Mouse (Mus musculus): ENCODE measurements around the gene Frs3. TPM values are rescaled to one million over a fixed set of nuclear protein-coding genes. Genes with fewer than 3 reads are reported as not detected.

Frs3 gene
- total RNA-seq, 2 experiments from 2014 or later = 22.0 to 24.2 TPM

GRCm38 (mm10) chr17:47687409-47688343 lies 1.2 kb upstream of the Frs3 start:
- intact Hi-C loops (cut with DNase I) = loop anchor here (1.0 to 5.0 kb wide), 3 partner anchors 58 to 183 kb away; partner anchors contain the start of genes Bysl, Ccnd3, Gm20517 and Med20

DNA sequence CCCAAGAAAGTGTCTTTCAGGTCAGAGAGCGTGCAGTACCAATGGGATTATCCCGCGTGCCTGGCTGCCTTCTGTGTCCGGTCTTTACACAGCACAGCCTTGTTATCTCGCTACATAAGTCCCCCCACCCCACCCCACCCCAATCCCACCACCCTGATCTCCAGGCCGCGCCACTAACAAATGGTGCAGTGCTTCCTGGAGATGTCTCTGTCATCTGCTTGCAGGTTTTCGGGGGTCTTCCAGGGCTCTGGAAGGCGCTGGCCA lies 554 bp upstream of the Frs3 start, which contains the start of gene Tomm6:
Gene Tomm6 (minus strand): TSS at position 43 of the 264 bp plus-strand sequence.
- DNase-seq (ENCODE audit: low spot score in 2 of 2) = no peak
- intact Hi-C loops (cut with DNase I) = loop anchor here (1.0 to 5.0 kb wide), 3 partner anchors 59 to 183 kb away; partner anchors contain the start of genes Bysl, Ccnd3, Gm20517 and Med20

More at GRCm38 (mm10) chr17:47687409-47688343, 1.2 kb upstream of the Frs3 start:
- peak; percentile 96 to 98 for DNase-seq (ENCODE audit: low spot score in 2 of 2)

GRCm38 (mm10) chr17:47689894-47690293 lies 1.1 kb downstream of the Frs3 start:
- DNase-seq (ENCODE audit: low spot score in 2 of 2) = no peak
- intact Hi-C loops (cut with DNase I) = loop anchor here (2.0 to 5.0 kb wide), 4 partner anchors 78 to 412 kb away; partner anchors contain the start of genes Bysl, Ccnd3, Gm20517 and Med20

GRCm38 (mm10) chr17:47691650-47692049 lies 2.8 kb downstream of the Frs3 start:
- intact Hi-C loops (cut with DNase I) = loop anchor here (5.0 kb wide), 2 partner anchors 319 to 411 kb away; no protein-coding TSS in a partner anchor
- DNase-seq (ENCODE audit: low spot score in 2 of 2) = no peak

- intact Hi-C loops (cut with DNase I) = loop anchor here (5.0 kb wide), 2 partner anchors 322 to 408 kb away; no protein-coding TSS in a partner anchor
- DNase-seq (ENCODE audit: low spot score in 2 of 2) = no peak
Measured at GRCm38 (mm10) chr17:47693671-47694441, 5.0 kb downstream of the Frs3 start.

GRCm38 (mm10) chr17:47694442-47694502 lies 5.4 kb downstream of the Frs3 start, which contains the start of gene Gm21981:
Gene Gm21981, minus strand, starts transcription at chr17:47694455.
- intact Hi-C loops (cut with DNase I) = loop anchor here (5.0 kb wide), 2 partner anchors 322 to 408 kb away; no protein-coding TSS in a partner anchor
- no peak for DNase-seq (ENCODE audit: low spot score in 2 of 2)

- DNase-seq (ENCODE audit: low spot score in 2 of 2) = peak; percentile 96 to 97
- intact Hi-C loops (cut with DNase I) = loop anchor here (5.0 kb wide), 2 partner anchors 322 to 408 kb away; no protein-coding TSS in a partner anchor
Measured at GRCm38 (mm10) chr17:47694503-47695336, 5.9 kb downstream of the Frs3 start, which contains the start of gene Prickle4. Gene Prickle4, minus strand, starts transcription at chr17:47694736.

DNA sequence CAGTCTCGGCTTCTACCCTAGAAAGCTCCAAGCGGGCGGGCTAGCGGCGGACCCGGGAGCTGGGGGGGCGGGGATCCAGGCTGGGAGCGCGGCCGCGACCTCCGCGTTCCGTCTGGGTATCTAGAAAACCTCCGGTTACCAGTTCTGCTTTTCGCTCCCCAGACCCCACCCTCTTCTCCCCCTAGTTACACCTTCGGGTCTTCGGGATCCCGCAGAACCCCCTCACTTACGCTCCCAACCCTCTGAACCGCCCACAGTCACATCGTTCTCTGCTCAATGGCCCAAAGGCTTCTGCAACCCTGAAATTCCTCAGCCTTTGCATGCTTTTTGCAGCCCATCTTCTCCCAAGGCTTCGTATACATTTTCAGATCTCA lies 6.5 kb downstream of the Frs3 start:
- intact Hi-C loops (cut with DNase I) = no loop called here
- DNase-seq (ENCODE audit: low spot score in 2 of 2) = peak in 1 of 2 experiments; percentile 38

- no peak for DNase-seq (ENCODE audit: low spot score in 2 of 2)
- intact Hi-C loops (cut with DNase I) = no loop called here
Measured at GRCm38 (mm10) chr17:47698156-47698555, 9.3 kb downstream of the Frs3 start.

DNA sequence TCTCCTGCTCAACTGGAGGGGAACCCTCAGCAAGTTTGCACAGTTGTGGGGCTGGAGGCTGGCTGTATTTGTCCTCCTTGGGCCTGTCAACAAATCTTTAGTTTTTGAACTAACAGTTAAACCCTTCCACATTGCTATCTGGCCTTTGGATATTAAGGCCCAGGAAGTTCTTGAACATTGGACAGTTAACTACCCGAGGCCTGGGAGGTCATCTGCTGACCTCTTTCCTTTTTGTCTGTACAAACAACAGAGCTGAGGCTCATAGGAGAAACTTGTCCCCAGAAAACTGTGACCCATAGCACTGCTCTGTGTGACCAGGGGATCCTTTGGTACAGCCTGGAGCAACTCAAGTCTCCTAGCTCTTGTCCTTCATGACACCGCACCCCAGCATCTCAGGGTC lies 10.2 kb downstream of the Frs3 start:
- intact Hi-C loops (cut with DNase I) = no loop called here
- DNase-seq (ENCODE audit: low spot score in 2 of 2) = no peak

GRCm38 (mm10) chr17:47701793-47702192 lies 13.0 kb downstream of the Frs3 start:
- peak in 1 of 2 experiments; percentile 28 for DNase-seq (ENCODE audit: low spot score in 2 of 2)

DNA sequence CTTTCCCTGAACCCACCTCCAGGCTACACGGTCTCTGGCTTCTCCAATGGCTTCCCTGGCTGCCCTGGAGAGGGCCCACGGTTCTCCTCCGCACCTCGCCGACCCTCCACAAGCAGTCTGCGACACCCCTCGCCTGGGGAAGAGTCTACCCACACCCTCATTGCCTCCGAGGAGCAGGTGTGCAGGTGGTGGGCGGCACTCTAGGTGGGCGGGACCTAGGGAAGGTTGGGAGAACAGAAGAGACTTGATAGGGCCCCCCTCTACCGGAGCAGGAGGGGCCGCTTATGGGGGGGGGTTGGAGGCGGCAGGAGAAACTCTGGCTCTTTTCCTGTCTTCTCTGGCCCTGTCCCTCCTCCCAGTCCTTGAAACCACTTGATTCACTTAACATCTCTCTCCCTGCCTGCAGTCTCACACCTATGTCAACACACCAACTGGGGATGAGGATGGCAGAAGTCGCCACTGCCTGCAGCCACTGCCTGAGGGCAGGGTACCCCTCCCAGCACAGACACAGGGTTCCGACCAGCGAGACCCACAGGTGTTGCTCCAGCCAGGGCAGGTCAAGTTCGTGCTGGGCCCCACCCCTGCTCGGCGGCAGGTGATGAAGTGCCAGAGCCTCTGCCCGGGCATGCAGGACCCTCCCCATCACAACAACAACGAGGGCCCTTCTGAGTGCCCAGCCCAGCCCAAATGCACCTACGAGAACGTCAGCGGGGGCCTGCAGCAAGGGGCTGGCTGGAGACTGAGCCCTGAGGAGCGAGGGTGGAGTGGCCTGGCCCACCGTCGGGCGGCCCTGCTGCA lies 13.9 kb downstream of the Frs3 start:
- intact Hi-C loops (cut with DNase I) = no loop called here
- no peak for DNase-seq (ENCODE audit: low spot score in 2 of 2)

More at GRCm38 (mm10) chr17:47701793-47702192, 13.0 kb downstream of the Frs3 start:
- intact Hi-C loops (cut with DNase I) = no loop called here

- no peak for DNase-seq (ENCODE audit: low spot score in 2 of 2)
- intact Hi-C loops (cut with DNase I) = no loop called here
Measured at GRCm38 (mm10) chr17:47703556-47703955, 14.7 kb downstream of the Frs3 start.

- intact Hi-C loops (cut with DNase I) = no loop called here
Measured at GRCm38 (mm10) chr17:47704692-47705091, 15.9 kb downstream of the Frs3 start.

GRCm38 (mm10) chr17:47706196-47706595 lies 17.4 kb downstream of the Frs3 start:
- no peak for DNase-seq (ENCODE audit: low spot score in 2 of 2)
- intact Hi-C loops (cut with DNase I) = no loop called here

More at GRCm38 (mm10) chr17:47704692-47705091, 15.9 kb downstream of the Frs3 start:
- DNase-seq (ENCODE audit: low spot score in 2 of 2) = no peak

DNA sequence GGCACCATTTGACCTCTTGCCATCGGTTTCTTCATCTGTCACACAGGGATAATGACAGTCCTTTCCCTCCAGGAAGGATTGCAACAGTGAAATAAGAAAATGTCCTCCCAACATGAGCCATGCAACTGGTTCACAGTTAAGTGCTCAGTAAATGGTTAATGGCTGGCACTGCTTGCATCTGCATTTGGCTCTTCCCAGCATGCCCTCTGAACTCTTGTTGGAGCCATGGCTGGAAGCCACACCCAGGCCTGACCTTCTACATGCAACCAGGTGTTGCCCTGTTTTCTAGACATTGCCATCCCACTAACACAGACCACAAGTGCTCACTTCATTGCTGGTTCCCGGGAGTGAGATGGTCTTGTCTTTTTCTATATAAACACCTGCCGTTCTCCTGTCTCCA lies 19.1 kb downstream of the Frs3 start:
- intact Hi-C loops (cut with DNase I) = no loop called here
- DNase-seq (ENCODE audit: low spot score in 2 of 2) = no peak

GRCm38 (mm10) chr17:47708972-47709371 lies 20.1 kb downstream of the Frs3 start:
- intact Hi-C loops (cut with DNase I) = no loop called here
- no peak for DNase-seq (ENCODE audit: low spot score in 2 of 2)

GRCm38 (mm10) chr17:47710036-47710435 lies 21.2 kb downstream of the Frs3 start:
- intact Hi-C loops (cut with DNase I) = no loop called here

GRCm38 (mm10) chr17:47711883-47712282 lies 23.1 kb downstream of the Frs3 start:
- intact Hi-C loops (cut with DNase I) = no loop called here
- DNase-seq (ENCODE audit: low spot score in 2 of 2) = no peak

More at GRCm38 (mm10) chr17:47710036-47710435, 21.2 kb downstream of the Frs3 start:
- DNase-seq (ENCODE audit: low spot score in 2 of 2) = no peak

All from left cerebral cortex, postnatal 25 days (tissue).